Mouse (Mus musculus) cerebellum, adult 9-10 months (tissue): ENCODE data around the gene Rbfox2.
A peak's percentile ranks its signal among the peaks of the same experiment; 100 is the strongest.

Experiments used
- DNase-seq: peaks from one replicate; pipeline ENCODE4 v3.0.0; 2022

Gene Rbfox2

DNA sequence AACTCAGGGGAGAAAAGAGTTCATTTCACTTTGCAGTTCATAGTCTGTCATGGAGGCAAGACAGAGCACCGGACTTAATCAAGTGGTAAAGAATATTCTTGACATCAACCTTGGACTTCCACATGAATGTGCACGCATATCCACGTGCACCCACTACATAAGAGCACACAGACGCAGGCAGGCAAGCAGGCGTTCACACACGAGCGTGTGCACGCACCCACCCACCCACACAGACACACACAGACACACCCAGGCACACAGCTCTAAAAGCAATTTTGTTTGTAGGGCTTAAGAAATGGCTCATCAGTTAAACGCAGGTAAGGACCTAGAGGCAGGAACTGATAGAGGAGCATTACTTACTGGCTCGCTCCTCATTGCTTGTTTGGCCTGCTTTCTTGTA lies 172.3 kb downstream of the Rbfox2 start:
- no peak for DNase-seq

GRCm38 (mm10) chr15:77129154-77129553 lies 177.7 kb downstream of the Rbfox2 start:
- DNase-seq, result no peak

DNA sequence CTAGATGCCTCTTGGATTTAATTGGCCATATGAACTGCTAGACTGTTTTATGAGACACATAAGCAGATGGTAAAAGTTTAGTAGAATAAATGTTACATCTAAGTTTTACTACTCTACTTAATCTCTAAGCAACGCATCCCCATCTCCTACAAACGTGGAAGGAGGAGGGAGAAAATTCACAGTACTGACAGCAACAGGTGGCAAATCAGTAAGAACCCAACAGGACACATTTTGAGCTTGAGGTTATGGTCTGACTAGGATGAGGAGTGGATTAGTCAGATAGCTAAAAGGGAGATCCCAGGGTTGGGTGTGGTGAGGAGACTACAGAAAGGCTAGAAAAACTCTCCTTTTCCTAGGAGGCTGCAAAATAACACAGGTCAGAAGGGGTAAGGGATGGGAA lies 179.1 kb downstream of the Rbfox2 start:
- no peak for DNase-seq

- DNase-seq, result no peak
These were observed 180.1 kb downstream of the Rbfox2 start for GRCm38 (mm10) chr15:77126674-77127073.

DNA sequence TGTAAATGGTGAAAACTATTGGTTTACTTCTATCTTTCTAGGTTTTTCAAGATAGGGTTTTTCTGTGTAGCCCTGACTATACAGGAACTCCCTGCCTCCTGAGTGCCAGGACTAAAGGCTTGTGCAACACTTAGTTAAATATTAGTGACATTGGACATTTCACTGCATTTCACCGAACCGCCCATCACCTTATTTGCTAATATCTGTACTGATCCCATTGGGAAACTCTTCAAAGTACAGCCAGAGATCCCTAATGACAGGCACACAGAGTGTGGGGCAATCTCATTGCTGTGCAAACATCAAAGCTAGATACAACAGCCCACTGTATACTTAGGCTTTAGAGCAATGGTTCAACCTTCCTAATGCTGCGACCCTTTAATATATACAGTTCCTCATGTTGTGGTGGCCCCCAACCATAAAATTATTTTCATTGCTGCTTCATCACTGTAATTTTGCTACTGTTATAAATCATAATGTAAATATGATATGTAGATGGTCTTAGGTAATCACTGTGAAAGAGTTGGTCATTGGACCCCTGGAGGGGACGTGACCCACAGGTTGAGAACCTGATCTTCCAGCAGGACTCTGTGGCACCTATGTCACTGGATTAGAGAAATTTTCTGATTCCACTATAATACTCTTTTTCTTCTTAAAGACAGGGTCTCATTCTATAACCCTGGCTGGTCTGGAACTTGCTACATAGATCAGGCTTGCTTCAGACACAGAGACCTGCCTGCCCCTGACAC lies 182.3 kb downstream of the Rbfox2 start:
- no peak for DNase-seq

GRCm38 (mm10) chr15:77122824-77123223 lies 184.0 kb downstream of the Rbfox2 start:
- no peak for DNase-seq

GRCm38 (mm10) chr15:77122208-77122607 lies 184.6 kb downstream of the Rbfox2 start:
- DNase-seq, result no peak

- no peak for DNase-seq
These were observed 187.1 kb downstream of the Rbfox2 start for GRCm38 (mm10) chr15:77119666-77120065.

DNA sequence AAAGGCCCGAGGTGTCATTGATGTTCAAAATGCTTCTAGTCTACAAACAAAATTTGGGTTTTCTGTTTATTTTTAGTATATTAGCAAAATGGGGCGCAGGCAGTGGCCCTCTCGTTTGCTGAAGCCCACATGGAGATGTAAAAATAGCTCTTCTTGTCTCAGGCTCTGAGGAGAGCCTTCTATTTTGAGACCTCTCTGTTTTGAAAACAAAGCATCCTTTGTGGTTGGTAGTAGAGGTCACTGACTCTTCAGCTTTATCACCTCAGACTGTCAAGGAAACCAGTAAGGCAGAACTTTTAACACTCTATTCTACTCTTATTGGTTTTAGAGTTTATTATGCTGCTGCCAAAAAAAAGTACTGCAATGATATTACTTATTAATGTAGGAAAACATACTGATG lies 189.6 kb downstream of the Rbfox2 start:
- DNase-seq, result no peak

GRCm38 (mm10) chr15:77116139-77116722 lies 190.6 kb downstream of the Rbfox2 start:
- no peak for DNase-seq

- no peak for DNase-seq
These were observed 191.3 kb downstream of the Rbfox2 start for GRCm38 (mm10) chr15:77115456-77115855.

DNA sequence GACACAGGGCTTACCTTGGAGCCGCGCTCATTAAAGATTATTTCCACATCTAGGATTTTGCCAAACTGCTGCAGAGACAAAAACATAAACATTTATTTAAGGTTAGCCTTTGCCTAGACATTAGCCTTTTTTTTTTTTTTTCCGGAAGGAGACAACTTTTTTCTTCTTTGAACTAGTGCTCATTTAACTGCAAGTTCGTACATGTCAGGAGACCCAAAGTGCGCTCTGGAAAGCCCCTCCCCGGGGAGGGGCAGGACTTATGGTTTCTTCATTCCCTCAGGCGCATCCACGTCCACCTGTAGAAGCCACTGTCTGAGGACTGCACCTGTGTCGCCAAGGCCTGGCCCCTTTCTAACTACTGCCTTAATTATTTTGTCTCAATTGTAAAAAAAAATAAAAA lies 193.2 kb downstream of the Rbfox2 start:
- no peak for DNase-seq

DNA sequence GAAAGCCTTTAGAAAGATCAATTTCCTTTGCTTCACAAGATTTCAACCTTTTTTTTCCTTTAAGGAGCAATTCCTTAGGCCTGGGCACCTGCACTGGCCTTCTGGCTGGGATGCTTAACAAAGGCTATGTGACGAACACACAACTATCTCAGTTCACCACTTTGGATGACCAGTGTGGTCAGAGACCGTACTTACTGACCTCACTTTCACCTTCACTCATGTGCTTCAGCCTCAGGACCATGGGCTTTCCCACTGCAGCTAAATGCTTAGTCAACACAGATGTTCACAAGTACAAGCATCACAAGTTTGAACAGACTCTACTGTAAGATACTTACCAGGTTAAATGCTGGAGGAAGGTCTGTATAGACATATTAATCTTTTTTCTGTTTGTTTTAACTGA lies 194.4 kb downstream of the Rbfox2 start:
- no peak for DNase-seq

DNA sequence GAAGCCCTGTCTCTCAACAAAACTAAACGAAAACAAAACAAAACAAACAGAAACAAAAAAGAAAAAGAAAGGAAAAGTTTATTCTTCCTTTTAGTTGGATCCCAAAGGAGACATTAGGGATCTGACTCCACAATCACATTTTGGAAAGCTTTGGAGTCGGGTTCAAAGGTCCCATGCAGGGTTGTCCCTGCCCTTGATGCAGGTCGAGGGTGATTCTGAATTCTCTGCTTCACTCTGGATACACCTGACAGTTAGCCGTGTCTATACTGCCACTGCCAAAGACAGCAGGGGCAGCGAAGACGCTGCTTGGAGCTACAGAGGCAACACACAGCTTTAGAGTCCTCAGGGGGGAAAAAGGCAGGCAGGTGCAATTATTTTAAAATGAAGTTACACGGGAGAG lies 194.9 kb downstream of the Rbfox2 start:
- no peak for DNase-seq

DNA sequence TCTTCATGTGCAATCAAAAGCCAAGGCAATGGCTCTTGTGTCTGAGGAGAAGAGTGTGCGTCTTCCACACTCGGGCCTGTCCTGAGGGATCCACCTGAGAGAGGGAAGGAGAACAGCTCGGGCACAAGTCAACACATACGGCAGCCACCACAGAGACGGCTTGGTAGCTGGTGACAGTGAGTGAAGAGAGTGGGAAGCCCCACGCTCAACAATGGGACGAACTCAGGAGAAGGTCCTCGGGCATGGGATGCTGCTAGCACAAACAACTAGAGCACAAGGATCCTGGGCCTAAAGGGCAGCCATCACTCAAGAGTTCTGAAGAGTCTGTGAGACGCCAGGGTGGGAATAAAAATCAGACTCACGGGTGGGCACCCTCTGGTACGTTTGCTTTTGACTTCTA lies 196.4 kb downstream of the Rbfox2 start:
- DNase-seq, result no peak

DNA sequence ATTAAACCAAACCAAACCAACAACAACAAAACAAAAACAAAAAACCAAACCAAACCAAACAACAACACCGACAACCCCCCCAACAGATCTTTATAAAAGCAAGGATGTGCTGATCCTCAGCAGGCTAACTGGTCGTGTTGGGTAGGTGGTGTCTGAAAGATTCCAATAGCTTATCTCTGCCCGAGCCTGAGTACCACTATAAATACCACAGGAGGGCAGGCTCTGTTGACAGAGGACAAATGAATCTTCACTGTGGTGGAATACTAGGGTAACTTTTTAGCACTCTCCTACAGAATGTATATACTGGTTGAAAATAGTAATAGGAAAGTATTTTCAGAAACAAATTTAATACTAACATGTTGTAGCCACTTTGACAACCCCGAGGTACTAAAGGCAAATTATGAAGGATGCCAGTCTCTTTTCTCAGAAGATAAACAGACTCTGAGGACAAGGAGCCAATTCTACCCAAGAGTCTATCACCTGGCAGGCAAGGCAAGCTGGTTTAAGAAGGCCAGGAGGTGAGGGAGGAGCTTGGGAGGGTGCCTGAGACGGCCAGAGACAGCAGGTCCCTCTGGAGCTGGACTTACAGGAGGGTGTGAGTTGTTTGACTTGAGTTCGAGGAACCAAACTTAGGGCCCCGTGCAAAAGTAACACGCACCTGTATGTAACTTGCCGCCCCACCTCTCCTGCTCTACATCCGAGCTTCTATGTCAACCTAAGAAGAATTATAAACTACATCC lies 199.5 kb downstream of the Rbfox2 start:
- peak; percentile 49 for DNase-seq

GRCm38 (mm10) chr15:77105273-77105672 lies 201.5 kb downstream of the Rbfox2 start:
- DNase-seq, result no peak

GRCm38 (mm10) chr15:77104349-77105158 lies 202.2 kb downstream of the Rbfox2 start:
- DNase-seq, result no peak

DNA sequence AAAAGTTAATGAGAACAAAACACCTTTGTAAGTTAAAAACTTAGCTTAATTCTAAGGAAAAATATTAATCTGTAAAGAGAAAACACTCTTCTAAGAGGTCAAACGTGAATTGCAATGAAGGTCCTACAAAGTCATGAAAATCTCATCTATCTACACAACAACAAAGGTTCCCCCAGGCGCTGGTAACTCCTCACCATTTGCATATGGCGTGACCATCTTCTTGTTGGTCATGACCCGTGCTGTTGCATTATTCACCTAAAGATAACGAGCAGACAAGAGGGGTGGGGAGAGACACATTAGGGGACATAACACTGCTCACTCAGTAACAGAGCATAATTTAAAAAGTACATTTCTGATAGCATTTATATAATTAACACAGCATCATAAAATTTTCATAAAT lies 204.1 kb downstream of the Rbfox2 start:
- no peak for DNase-seq

GRCm38 (mm10) chr15:77099756-77100155 lies 207.0 kb downstream of the Rbfox2 start:
- DNase-seq, result no peak

DNA sequence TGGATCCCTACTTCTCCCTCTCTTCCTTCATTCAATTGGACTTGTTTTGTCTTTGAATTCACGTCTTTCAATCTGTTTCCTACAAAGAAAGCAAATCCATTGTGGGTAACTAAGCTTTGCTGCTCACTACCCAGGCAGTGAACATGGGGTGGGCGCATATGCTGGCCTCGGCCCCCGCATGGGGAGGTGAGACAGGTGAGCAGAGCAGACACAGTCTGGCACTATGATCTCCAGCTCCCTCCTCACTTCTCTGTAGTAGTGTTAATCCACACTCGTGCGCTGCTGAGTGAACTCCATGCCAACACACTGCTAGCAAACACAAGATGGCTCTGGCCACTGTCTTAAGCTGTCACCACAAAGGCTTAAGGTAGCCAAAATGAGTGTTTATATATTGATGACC lies 209.4 kb downstream of the Rbfox2 start:
- no peak for DNase-seq

GRCm38 (mm10) chr15:77095216-77095615 lies 211.6 kb downstream of the Rbfox2 start:
- no peak for DNase-seq

- no peak for DNase-seq
These were observed 212.4 kb downstream of the Rbfox2 start for GRCm38 (mm10) chr15:77094431-77094830.
